Mouse (Mus musculus): Measurements from ENCODE around the gene Dglucy. TPM values are rescaled to one million over a fixed set of nuclear protein-coding genes. Genes with fewer than 3 reads are reported as not detected.

Dglucy gene
- polyA plus RNA-seq, 1 experiment: 12.0 TPM

GRCm38 (mm10) chr12:100878556-100878955 is 99.7 kb downstream of the Dglucy start:
- DNase-seq (ENCODE audit: low read depth): no peak

- peak; percentile 4 for DNase-seq (ENCODE audit: low read depth)
Measured at GRCm38 (mm10) chr12:100883168-100883567, 104.3 kb downstream of the Dglucy start.

- DNase-seq (ENCODE audit: low read depth): no peak
Measured at GRCm38 (mm10) chr12:100885585-100885984, 106.7 kb downstream of the Dglucy start.

- no peak for DNase-seq (ENCODE audit: low read depth)
Measured at GRCm38 (mm10) chr12:100886877-100887276, 108.0 kb downstream of the Dglucy start.

GRCm38 (mm10) chr12:100887801-100888258 is 109.0 kb downstream of the Dglucy start:
- no peak for DNase-seq (ENCODE audit: low read depth)

GRCm38 (mm10) chr12:100890548-100890947 is 111.7 kb downstream of the Dglucy start:
- no peak for DNase-seq (ENCODE audit: low read depth)

GRCm38 (mm10) chr12:100895504-100895903 is 116.6 kb downstream of the Dglucy start:
- DNase-seq (ENCODE audit: low read depth): no peak

GRCm38 (mm10) chr12:100896661-100897060 is 117.8 kb downstream of the Dglucy start:
- DNase-seq (ENCODE audit: low read depth): no peak

GRCm38 (mm10) chr12:100897736-100898650 is 119.1 kb downstream of the Dglucy start:
- no peak for DNase-seq (ENCODE audit: low read depth)

- no peak for DNase-seq (ENCODE audit: low read depth)
Measured at GRCm38 (mm10) chr12:100899111-100899640, 120.3 kb downstream of the Dglucy start.

- no peak for DNase-seq (ENCODE audit: low read depth)
Measured at GRCm38 (mm10) chr12:100900901-100901300, 122.0 kb downstream of the Dglucy start.

- DNase-seq (ENCODE audit: low read depth): no peak
Measured at GRCm38 (mm10) chr12:100901386-100901785, 122.5 kb downstream of the Dglucy start.

- no peak for DNase-seq (ENCODE audit: low read depth)
Measured at GRCm38 (mm10) chr12:100903761-100904160, 124.9 kb downstream of the Dglucy start.

- DNase-seq (ENCODE audit: low read depth): no peak
Measured at GRCm38 (mm10) chr12:100906861-100907260, 128.0 kb downstream of the Dglucy start.

GRCm38 (mm10) chr12:100907598-100908297 is 128.9 kb downstream of the Dglucy start, which contains the start of gene Gpr68:
Gpr68 (minus strand) TSS chr12:100908198.
- no peak for DNase-seq (ENCODE audit: low read depth)

- DNase-seq (ENCODE audit: low read depth): no peak
Measured at GRCm38 (mm10) chr12:100908298-100909034, 129.6 kb downstream of the Dglucy start.

- DNase-seq (ENCODE audit: low read depth): no peak
Measured at GRCm38 (mm10) chr12:100909765-100910164, 130.9 kb downstream of the Dglucy start.

GRCm38 (mm10) chr12:100910731-100911130 is 131.9 kb downstream of the Dglucy start:
- DNase-seq (ENCODE audit: low read depth): no peak

GRCm38 (mm10) chr12:100924646-100925339 is 145.9 kb downstream of the Dglucy start:
- DNase-seq (ENCODE audit: low read depth): no peak

GRCm38 (mm10) chr12:100925644-100926619 is 147.1 kb downstream of the Dglucy start:
- no peak for DNase-seq (ENCODE audit: low read depth)
